Mouse (Mus musculus) erythroblast, embryonic 14.5 days (primary cell): Measurements from ENCODE around the gene Jade2.

Experiments used
- GATA1 ChIP-seq: IDR thresholded peaks from 2 replicates; pipeline ENCODE4 v1.6.1; 2012; ENCODE audit warnings: low read length, inconsistent platforms, mixed read lengths
- TAL1 ChIP-seq: IDR thresholded peaks from 3 replicates; pipeline ENCODE4 v1.6.1; 2012; ENCODE audit warnings: low read length, inconsistent platforms, mixed read lengths

DNA sequence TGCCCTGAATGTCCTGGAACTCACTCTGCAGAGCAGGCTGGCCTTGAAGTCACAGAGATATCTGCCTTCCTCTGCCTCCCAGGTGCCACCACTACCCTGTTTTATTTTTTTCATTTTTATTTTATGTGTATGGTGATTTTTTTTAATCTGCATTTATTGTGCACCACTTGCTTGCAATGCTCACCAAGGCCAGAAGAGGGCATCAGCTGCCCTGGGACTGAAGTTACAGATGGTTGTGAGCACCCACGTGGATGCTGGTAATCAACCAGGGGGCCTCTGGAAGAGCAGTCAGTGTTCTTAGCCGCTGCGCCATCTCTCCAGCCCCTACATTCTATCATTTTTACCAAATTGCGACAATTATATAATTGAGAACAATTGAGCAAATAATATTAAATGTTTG lies 46.2 kb downstream of the Jade2 start:
- TF ChIP-seq TAL1 (no peak), GATA1 (no peak)
